Mouse (Mus musculus) bone marrow macrophage, adult 2 months (primary cell): ENCODE measurements around the gene Tada2a. TPM values are rescaled to one million over a fixed set of nuclear protein-coding genes. Genes with fewer than 3 reads are reported as not detected.

Experiments
- H3K27ac ChIP-seq: 2 replicates; pipeline ENCODE4 v1.5.1; 2012; ENCODE audit warnings: low read depth, low read length; ENCODE audit not compliant: insufficient read depth
- H3K4me1 ChIP-seq: 2 replicates; pipeline ENCODE4 v1.6.1; 2012; ENCODE audit warnings: low read length; ENCODE audit not compliant: control insufficient read depth, insufficient read depth
- H3K4me3 ChIP-seq: 2 replicates; pipeline ENCODE4 v1.5.1; 2012; ENCODE audit warnings: mild to moderate bottlenecking, low read length, moderate library complexity; ENCODE audit not compliant: insufficient read depth
- CTCF ChIP-seq: IDR thresholded peaks from 2 replicates; pipeline ENCODE4 v1.5.1; 2012; ENCODE audit warnings: low read depth, mild to moderate bottlenecking, low read length, moderate library complexity
- POLR2A ChIP-seq: IDR thresholded peaks from 2 replicates; pipeline ENCODE4 v1.6.1; 2012; ENCODE audit warnings: mild to moderate bottlenecking, low read depth, low read length, borderline replicate concordance
- polyA plus RNA-seq: library from polyadenylated mRNA; stranded (reverse); fragments of >200 nt; gene quantifications from 2 replicates; pipeline ENCODE4 v1.2.4, GENCODE M21; 2012; ENCODE audit not compliant: missing spikeins, insufficient read depth, insufficient read length

Tada2a gene
- polyA plus RNA-seq, 1 experiment, result 9.6 TPM

GRCm38 (mm10) chr11:84066927-84067645 lies 62.3 kb downstream of the Tada2a start:
- Histone ChIP-seq H3K4me3 (peak overlapping the region; percentile 15), H3K27ac (no peak overlapping the region), H3K4me1 (peaks cover 13% of the 10 kb centered on the region; the same call in 1 of the 2 replicates)
- no peak for TF ChIP-seq POLR2A
- TF ChIP-seq CTCF, result no peak

GRCm38 (mm10) chr11:84066071-84066481 lies 63.3 kb downstream of the Tada2a start:
- TF ChIP-seq POLR2A (no peak), CTCF (0 out of 2 replicates have a peak, but pooled peaks have one; percentile 7)
- H3K4me1 ChIP-seq, result peaks cover 13% of the 10 kb centered on the region; the same call in 1 of the 2 replicates
- H3K27ac ChIP-seq, result no peak overlapping the region
- H3K4me3 ChIP-seq, result no peak overlapping the region

- Histone ChIP-seq H3K27ac (no peak overlapping the region), H3K4me3 (no peak overlapping the region), H3K4me1 (peaks cover 9% of the 10 kb centered on the region; the same call in 1 of the 2 replicates)
- TF ChIP-seq CTCF (no peak), POLR2A (no peak)
These were observed 65.7 kb downstream of the Tada2a start for GRCm38 (mm10) chr11:84063631-84064209.

- Histone ChIP-seq H3K4me1 (peaks cover 8% of the 10 kb centered on the region; the same call in 1 of the 2 replicates), H3K4me3 (no peak overlapping the region), H3K27ac (no peak overlapping the region)
- TF ChIP-seq POLR2A (no peak), CTCF (no peak)
These were observed 66.6 kb downstream of the Tada2a start for GRCm38 (mm10) chr11:84062805-84063204.

GRCm38 (mm10) chr11:84061881-84062280 lies 67.5 kb downstream of the Tada2a start:
- TF ChIP-seq CTCF, result no peak
- TF ChIP-seq POLR2A, result no peak
- no peak overlapping the region for H3K4me3 ChIP-seq
- H3K27ac ChIP-seq, result no peak overlapping the region
- H3K4me1 ChIP-seq, result peaks cover 5% of the 10 kb centered on the region; the same call in 1 of the 2 replicates

- H3K4me1 ChIP-seq, result no peaks in the 10 kb centered on the region
- H3K4me3 ChIP-seq, result no peak overlapping the region
- no peak overlapping the region for H3K27ac ChIP-seq
- TF ChIP-seq POLR2A (no peak), CTCF (no peak)
These were observed 68.8 kb downstream of the Tada2a start for GRCm38 (mm10) chr11:84060635-84061034.

- TF ChIP-seq POLR2A, result no peak
- TF ChIP-seq CTCF, result no peak
These were observed 69.6 kb downstream of the Tada2a start for GRCm38 (mm10) chr11:84059784-84060183.

GRCm38 (mm10) chr11:84057418-84057817 lies 72.0 kb downstream of the Tada2a start:
- no peak overlapping the region for H3K4me3 ChIP-seq
- no peaks in the 10 kb centered on the region for H3K4me1 ChIP-seq
- TF ChIP-seq CTCF (no peak), POLR2A (no peak)
- no peak overlapping the region for H3K27ac ChIP-seq

More at GRCm38 (mm10) chr11:84059784-84060183, 69.6 kb downstream of the Tada2a start:
- Histone ChIP-seq H3K4me1 (no peaks in the 10 kb centered on the region), H3K27ac (no peak overlapping the region), H3K4me3 (no peak overlapping the region)

- H3K27ac ChIP-seq, result no peak overlapping the region
- TF ChIP-seq CTCF (no peak), POLR2A (no peak)
- H3K4me1 ChIP-seq, result no peaks in the 10 kb centered on the region
- no peak overlapping the region for H3K4me3 ChIP-seq
These were observed 75.8 kb downstream of the Tada2a start for GRCm38 (mm10) chr11:84053524-84054163.

GRCm38 (mm10) chr11:84053055-84053454 lies 76.3 kb downstream of the Tada2a start:
- Histone ChIP-seq H3K4me3 (no peak overlapping the region), H3K27ac (no peak overlapping the region), H3K4me1 (no peaks in the 10 kb centered on the region)
- no peak for TF ChIP-seq CTCF
- no peak for TF ChIP-seq POLR2A
